Mouse (Mus musculus) heart, postnatal 0 days (tissue): ENCODE measurements at regions not wholly inside any gene's neighbourhood (a gene's known extent, or its start where the extent isn't known, plus 50 kb on each side); places are given as distances from the start of the nearest gene placed in this dataset. TPM values are rescaled to one million over a fixed set of nuclear protein-coding genes. Genes with fewer than 3 reads are reported as not detected.

Experiments
- ATAC-seq: fragments of 200-750 bp; cut with Nextera tagmentation; 2 replicates; pipeline ENCODE4 v1.8.0; 2017; ENCODE audit warnings: low read depth, moderate number of reproducible peaks, moderate library complexity; ENCODE audit not compliant: insufficient read depth
- DNase-seq: peaks from one replicate; pipeline ENCODE4 v3.0.0-alpha.2; 2016; ENCODE audit warnings: low spot score
- H3K27ac ChIP-seq: fragments of 300-500 bp; sonication (generic); 2 replicates; pipeline ENCODE4 v1.5.1; 2014; ENCODE audit warnings: low read depth, mild to moderate bottlenecking
- H3K27me3 ChIP-seq: fragments of 300-500 bp; sonication (generic); 2 replicates; pipeline ENCODE4 v1.6.1; 2014; ENCODE audit warnings: low read length, mixed read lengths; ENCODE audit not compliant: control insufficient read depth, insufficient read depth
- H3K36me3 ChIP-seq: fragments of 300-500 bp; sonication (generic); replicated peaks from 2 replicates; pipeline ENCODE4 v1.6.1; 2014; ENCODE audit warnings: low read length, mixed read lengths; ENCODE audit not compliant: control insufficient read depth, insufficient read depth
- H3K4me1 ChIP-seq: fragments of 300-500 bp; sonication (generic); 2 replicates; pipeline ENCODE4 v1.6.1; 2014; ENCODE audit warnings: antibody characterized with exemption; ENCODE audit not compliant: control insufficient read depth, insufficient read depth
- H3K4me2 ChIP-seq: fragments of 300-500 bp; sonication (generic); 2 replicates; pipeline ENCODE4 v1.6.1; 2014; ENCODE audit warnings: low read depth, mild to moderate bottlenecking, low read length, moderate library complexity
- H3K4me3 ChIP-seq: fragments of 300-500 bp; sonication (generic); 2 replicates; pipeline ENCODE4 v1.5.1; 2014; ENCODE audit warnings: low read depth, low read length
- H3K9ac ChIP-seq: fragments of 300-500 bp; sonication (generic); replicated peaks from 2 replicates; pipeline ENCODE4 v1.6.1; 2014; ENCODE audit warnings: low read depth, low read length, mixed read lengths
- H3K9me3 ChIP-seq: fragments of 300-500 bp; sonication (generic); replicated peaks from 2 replicates; pipeline ENCODE4 v1.6.1; 2016; ENCODE audit warnings: low read length; ENCODE audit not compliant: control insufficient read depth
- CTCF ChIP-seq: IDR thresholded peaks from 2 replicates; pipeline ENCODE4 v1.5.1; 2016; ENCODE audit warnings: antibody characterized with exemption, control low read depth, low read depth
- EP300 ChIP-seq: IDR thresholded peaks from 2 replicates; pipeline ENCODE4 v1.6.1; 2016; ENCODE audit warnings: antibody characterized with exemption, low read depth
- WGBS: fragments of 180-500 bp; shearing (Covaris S2); extraction: QIAGEN DNeasy Blood & Tissue Kit; methylation state at CpG from one replicate; pipeline ENCODE4 v1.1.7; 2014; 5-methylcytosine and 5-hydroxymethylcytosine counted together
- microRNA-seq: library from miRNA; unstranded; fragments of <30 nt; microRNA quantifications from one replicate; pipeline ENCODE4, GENCODE M21; 2016

- DNase-seq, result no peak
- Histone ChIP-seq H3K4me1 (no peaks in the 10 kb centered on the region), H3K4me2 (no peak overlapping the region), H3K27ac (no peak overlapping the region), H3K36me3 (no peaks in the 10 kb centered on the region), H3K9ac (no peak overlapping the region), H3K9me3 (no peaks in the 10 kb centered on the region), H3K4me3 (no peak overlapping the region), H3K27me3 (no peaks in the 10 kb centered on the region)
- ATAC-seq, result no peak
- TF ChIP-seq CTCF (no peak), EP300 (no peak)
- 79% methylated on average over 3 of the region's 3 CpGs for WGBS
These were observed 233.8 kb upstream of the Atp11b start for GRCm38 (mm10) chr3:35520131-35520530.

- Histone ChIP-seq H3K36me3 (no peaks in the 10 kb centered on the region), H3K27me3 (no peaks in the 10 kb centered on the region), H3K4me3 (no peak overlapping the region), H3K4me2 (no peak overlapping the region), H3K4me1 (no peaks in the 10 kb centered on the region), H3K9ac (no peak overlapping the region), H3K9me3 (no peaks in the 10 kb centered on the region), H3K27ac (no peak overlapping the region)
- no peak for DNase-seq
- TF ChIP-seq CTCF, result no peak
- no peak for ATAC-seq
These were observed 206.2 kb upstream of the Atp11b start for GRCm38 (mm10) chr3:35547696-35548095.

GRCm38 (mm10) chr3:35551791-35552190 lies 202.1 kb upstream of the Atp11b start:
- Histone ChIP-seq H3K9me3 (no peaks in the 10 kb centered on the region), H3K9ac (no peak overlapping the region), H3K4me1 (no peaks in the 10 kb centered on the region), H3K27me3 (no peaks in the 10 kb centered on the region), H3K4me2 (no peak overlapping the region), H3K36me3 (no peaks in the 10 kb centered on the region), H3K4me3 (no peak overlapping the region), H3K27ac (no peak overlapping the region)
- no peak for TF ChIP-seq EP300
- no peak for TF ChIP-seq CTCF
- WGBS, result 75% methylated on average over 9 of the region's 9 CpGs
- no peak for DNase-seq
- no peak for ATAC-seq

GRCm38 (mm10) chr3:35560425-35560824 lies 193.5 kb upstream of the Atp11b start:
- H3K9ac ChIP-seq, result no peak overlapping the region
- no peak overlapping the region for H3K27ac ChIP-seq
- no peak overlapping the region for H3K4me3 ChIP-seq
- no peaks in the 10 kb centered on the region for H3K4me1 ChIP-seq
- DNase-seq, result no peak
- 89% methylated on average over 10 of the region's 10 CpGs for WGBS
- no peak overlapping the region for H3K4me2 ChIP-seq
- no peaks in the 10 kb centered on the region for H3K9me3 ChIP-seq
- ATAC-seq, result no peak
- TF ChIP-seq CTCF (no peak), EP300 (no peak)
- no peaks in the 10 kb centered on the region for H3K36me3 ChIP-seq
- no peaks in the 10 kb centered on the region for H3K27me3 ChIP-seq

- Histone ChIP-seq H3K4me1 (no peaks in the 10 kb centered on the region), H3K36me3 (no peaks in the 10 kb centered on the region), H3K4me3 (no peak overlapping the region), H3K27me3 (no peaks in the 10 kb centered on the region), H3K9ac (no peak overlapping the region), H3K9me3 (no peaks in the 10 kb centered on the region), H3K27ac (no peak overlapping the region), H3K4me2 (no peak overlapping the region)
- ATAC-seq (no peak), DNase-seq (no peak)
- TF ChIP-seq EP300, result no peak
- peak; percentile 62 for TF ChIP-seq CTCF
- 25% methylated on average over 10 of the region's 10 CpGs for WGBS
These were observed 179.5 kb upstream of the Atp11b start for GRCm38 (mm10) chr3:35574402-35574801.

Small RNA genes lying in the stretch of these regions (microRNA-seq; reads per million reads assigned to microRNA genes)
- gene Gm25442, result not detected
